Mouse (Mus musculus): ENCODE results near the gene Taf1c. TPM values are rescaled to one million over a fixed set of nuclear protein-coding genes. Genes with fewer than 3 reads are reported as not detected.

Taf1c gene
- polyA plus RNA-seq, 1 experiment from 2014 or later, result 10.1 TPM

Other genes starting within 250 kb of the Taf1c start
- 9.2 and 10.7 TPM in 2 replicates for gene Mlycd, start 210.3 kb downstream of the Taf1c start, polyA plus RNA-seq (2014; fragmentation: Nextera tagmentation; extraction: Ambion mirVana)
- 0.23 TPM in 1 of 2 replicates, not detected in the other for gene Osgin1, start 171.1 kb downstream of the Taf1c start, polyA plus RNA-seq (2014; fragmentation: Nextera tagmentation; extraction: Ambion mirVana)
- gene Necab2, start 158.5 kb downstream of the Taf1c start, polyA plus RNA-seq (2014; fragmentation: Nextera tagmentation; extraction: Ambion mirVana), result 14.5 and 17.2 TPM in 2 replicates
- gene Slc38a8, start 103.5 kb downstream of the Taf1c start, polyA plus RNA-seq (2014; fragmentation: Nextera tagmentation; extraction: Ambion mirVana), result 0.11 TPM in 1 of 2 replicates, not detected in the other
- 64.8 and 84.4 TPM in 2 replicates for gene Mbtps1, start 46.5 kb downstream of the Taf1c start, polyA plus RNA-seq (2014; fragmentation: Nextera tagmentation; extraction: Ambion mirVana)
- 76.9 and 78.7 TPM in 2 replicates for gene Hsdl1, start 30.0 kb downstream of the Taf1c start, polyA plus RNA-seq (2014; fragmentation: Nextera tagmentation; extraction: Ambion mirVana)
- 0.08 and 0.28 TPM in 2 replicates for gene Dnaaf1, start 30.0 kb downstream of the Taf1c start, polyA plus RNA-seq (2014; fragmentation: Nextera tagmentation; extraction: Ambion mirVana)
- 0.13 TPM in 1 of 2 replicates, not detected in the other for gene Adad2, start 7.5 kb upstream of the Taf1c start, polyA plus RNA-seq (2014; fragmentation: Nextera tagmentation; extraction: Ambion mirVana)
- gene Kcng4, start 30.5 kb upstream of the Taf1c start, polyA plus RNA-seq (2014; fragmentation: Nextera tagmentation; extraction: Ambion mirVana), result 0.10 TPM in 1 of 2 replicates, not detected in the other
- gene Wfdc1, start 61.1 kb upstream of the Taf1c start, polyA plus RNA-seq (2014; fragmentation: Nextera tagmentation; extraction: Ambion mirVana), result 3.6 and 4.6 TPM in 2 replicates
- 0.40 and 0.96 TPM in 2 replicates for gene Atp2c2, start 94.8 kb upstream of the Taf1c start, polyA plus RNA-seq (2014; fragmentation: Nextera tagmentation; extraction: Ambion mirVana)
- gene Tldc1, start 173.2 kb upstream of the Taf1c start, polyA plus RNA-seq (2014; fragmentation: Nextera tagmentation; extraction: Ambion mirVana), result 7.8 and 8.5 TPM in 2 replicates
- 458 and 496 TPM in 2 replicates for gene Cotl1, start 235.3 kb upstream of the Taf1c start, polyA plus RNA-seq (2014; fragmentation: Nextera tagmentation; extraction: Ambion mirVana)

Measured in hindbrain, embryonic 11.5 days (tissue).